Mouse (Mus musculus): ENCODE data around the gene Bloc1s1. TPM values are rescaled to one million over a fixed set of nuclear protein-coding genes. Genes with fewer than 3 reads are reported as not detected.

The Bloc1s1 gene
- total RNA-seq, 1 experiment = 90.0 TPM

DNA sequence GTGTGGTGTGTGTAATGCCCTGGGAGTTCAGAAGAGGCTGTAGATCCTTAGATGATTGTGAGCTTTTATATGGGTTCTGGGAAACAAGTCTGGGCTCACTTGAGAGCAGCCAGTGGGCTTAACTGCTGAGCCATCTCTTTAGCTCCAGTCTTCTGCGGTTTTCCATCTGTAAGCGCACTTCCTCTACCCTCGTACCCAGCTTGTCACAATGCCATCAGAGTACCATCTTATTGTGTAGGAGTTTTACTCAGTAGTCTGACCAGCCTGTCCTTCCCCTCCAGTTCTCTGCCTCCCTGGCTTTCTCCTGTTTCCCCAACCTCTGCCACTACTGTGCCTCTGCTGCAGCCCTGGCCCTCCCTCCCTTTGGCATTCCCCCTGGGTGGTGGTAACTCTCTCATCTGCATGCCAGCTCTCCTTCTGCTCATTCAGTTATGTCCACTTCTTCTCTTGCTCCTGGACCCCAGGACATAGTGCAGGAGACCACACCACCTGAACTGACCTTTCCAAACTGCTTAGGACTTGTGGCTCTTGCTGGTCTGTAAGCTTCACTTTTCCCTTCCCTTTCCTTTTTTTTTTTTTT, 21.3 kb downstream of the Bloc1s1 start:
- no peaks in the 10 kb centered on the region for H3K36me3 ChIP-seq (ENCODE audit: control insufficient read depth, insufficient read depth, low read length, poor library complexity, severe bottlenecking)
- H3K4me1 ChIP-seq (ENCODE audit: control insufficient read depth in 2 of 2, insufficient read depth in 2 of 2, low read length in 2 of 2, poor library complexity in 1 of 2) = peaks cover 0 to 2% of the 10 kb centered on the region in 2 experiments; a peak in 2 of 4 replicates
- DNase-seq (ENCODE audit: low read depth, low spot score) = no peak
- no peaks in the 10 kb centered on the region for H3K9me3 ChIP-seq (ENCODE audit: control insufficient read depth, insufficient read depth, low read depth, low read length)
- no peak overlapping the region for H3K9ac ChIP-seq (ENCODE audit: insufficient read depth, low read depth, low read length, poor library complexity, severe bottlenecking)
- TF ChIP-seq HCFC1 (IDR thresholded peaks at IDR 0.05; ENCODE audit: borderline replicate concordance, insufficient read depth, low read length) (no peak), ZC3H11A (IDR thresholded peaks at IDR 0.05; ENCODE audit: borderline replicate concordance, low read depth, low read length) (no peak), ZNF384 (IDR thresholded peaks at IDR 0.05; ENCODE audit: low read depth, low read length) (no peak)
- in situ Hi-C loops (cut with MboI; ENCODE audit: low sequenced_read_pairs in 2 of 2, unreplicated experiment in 2 of 2) = no loop called here
- no peak overlapping the region for H3K27ac ChIP-seq (ENCODE audit: insufficient read depth, low read depth, low read length, poor library complexity, severe bottlenecking)
- no peak overlapping the region for H3K4me3 ChIP-seq (ENCODE audit: insufficient read depth in 1 of 2, low read depth in 1 of 2, low read length in 2 of 2, poor library complexity in 1 of 2, severe bottlenecking in 1 of 2)

DNA sequence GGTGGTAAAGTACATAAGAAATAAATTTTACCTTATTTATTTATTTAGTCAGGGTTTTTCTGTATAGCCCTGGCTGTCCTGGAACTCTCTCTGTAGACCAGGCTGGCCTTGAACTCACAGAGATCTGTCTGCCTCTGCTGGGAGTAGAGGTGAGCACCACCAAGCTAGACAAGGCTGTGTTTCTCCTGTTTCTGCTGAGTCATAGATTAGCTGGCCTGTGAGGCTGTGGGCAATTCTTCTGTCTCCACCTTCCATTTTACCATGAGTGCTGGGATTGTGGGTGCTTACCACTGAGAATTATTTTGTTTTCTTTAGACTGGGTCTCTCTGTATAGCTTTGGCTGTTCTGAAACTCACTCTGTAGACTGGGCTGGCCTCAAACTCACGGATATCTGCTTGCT, 22.4 kb downstream of the Bloc1s1 start:
- Histone ChIP-seq H3K27ac (ENCODE audit: insufficient read depth, low read depth, low read length, poor library complexity, severe bottlenecking) (peak overlapping the region; percentile 79; the same call in 1 of the 2 replicates), H3K9me3 (ENCODE audit: control insufficient read depth, insufficient read depth, low read depth, low read length) (no peaks in the 10 kb centered on the region)
- no peak for DNase-seq (ENCODE audit: low read depth, low spot score)

DNA sequence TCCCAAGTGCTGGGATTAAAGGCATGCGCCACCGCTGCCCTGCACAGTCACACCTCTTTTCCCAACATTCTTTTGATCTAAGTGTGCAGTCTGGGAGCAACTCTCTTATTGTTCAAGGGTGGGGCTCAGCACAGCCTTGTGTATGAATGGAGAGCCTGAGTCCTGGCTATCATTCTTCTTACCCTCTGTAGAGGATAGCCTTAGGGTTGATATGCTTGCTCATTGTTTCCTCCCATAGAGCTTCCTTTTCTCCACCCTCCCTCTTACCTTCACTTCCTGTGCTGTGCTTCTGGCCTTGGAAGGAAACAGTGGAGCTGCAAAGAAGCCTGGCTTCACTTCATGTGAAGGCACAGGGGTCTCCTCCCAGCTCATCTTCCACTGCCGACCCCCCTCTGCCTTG, 23.1 kb downstream of the Bloc1s1 start, which contains the start of gene Cd63:
Gene Cd63, plus strand, starts transcription at position 292 of the 400 bp plus-strand sequence.
- Histone ChIP-seq H3K4me3 (ENCODE audit: insufficient read depth in 1 of 2, low read depth in 1 of 2, low read length in 2 of 2, poor library complexity in 1 of 2, severe bottlenecking in 1 of 2) (peak within 1 kb of the TSS in 1 of 2 experiments; percentile 51; a peak in 2 of 4 replicates), H3K4me1 (ENCODE audit: control insufficient read depth in 2 of 2, insufficient read depth in 2 of 2, low read length in 2 of 2, poor library complexity in 1 of 2) (peaks cover 0 to 6% of the 10 kb centered on the region in 2 experiments; a peak in 1 of 4 replicates), H3K27ac (ENCODE audit: insufficient read depth, low read depth, low read length, poor library complexity, severe bottlenecking) (peak within 1 kb of the TSS; percentile 79; the same call in 1 of the 2 replicates), H3K9me3 (ENCODE audit: control insufficient read depth, insufficient read depth, low read depth, low read length) (no peaks in the 10 kb centered on the region), H3K9ac (ENCODE audit: insufficient read depth, low read depth, low read length, poor library complexity, severe bottlenecking) (peak within 1 kb of the TSS; percentile 66), H3K36me3 (ENCODE audit: control insufficient read depth, insufficient read depth, low read length, poor library complexity, severe bottlenecking) (no peaks in the 10 kb centered on the region)
- TF ChIP-seq ZNF384 (IDR thresholded peaks at IDR 0.05; ENCODE audit: low read depth, low read length) (no peak), CHD2 (IDR thresholded peaks at IDR 0.05; ENCODE audit: low read depth, low read length) (no peak), HCFC1 (IDR thresholded peaks at IDR 0.05; ENCODE audit: borderline replicate concordance, insufficient read depth, low read length) (no peak), ZC3H11A (IDR thresholded peaks at IDR 0.05; ENCODE audit: borderline replicate concordance, low read depth, low read length) (no peak), MAFK (IDR thresholded peaks at IDR 0.05; ENCODE audit: insufficient read depth, low read depth, low read length) (no peak)
- in situ Hi-C loops (cut with MboI; ENCODE audit: low sequenced_read_pairs in 2 of 2, unreplicated experiment in 2 of 2) = no loop called here
- peak; percentile 62 for DNase-seq (ENCODE audit: low read depth, low spot score)

More for the DNA sequence above, 22.4 kb downstream of the Bloc1s1 start:
- Histone ChIP-seq H3K4me3 (ENCODE audit: insufficient read depth in 1 of 2, low read depth in 1 of 2, low read length in 2 of 2, poor library complexity in 1 of 2, severe bottlenecking in 1 of 2) (no peak overlapping the region), H3K9ac (ENCODE audit: insufficient read depth, low read depth, low read length, poor library complexity, severe bottlenecking) (peak overlapping the region; percentile 46; the same call in 1 of the 2 replicates), H3K36me3 (ENCODE audit: control insufficient read depth, insufficient read depth, low read length, poor library complexity, severe bottlenecking) (no peaks in the 10 kb centered on the region), H3K4me1 (ENCODE audit: control insufficient read depth in 2 of 2, insufficient read depth in 2 of 2, low read length in 2 of 2, poor library complexity in 1 of 2) (peaks cover 0 to 5% of the 10 kb centered on the region in 2 experiments; a peak in 2 of 4 replicates)
- TF ChIP-seq ZNF384 (IDR thresholded peaks at IDR 0.05; ENCODE audit: low read depth, low read length) (no peak), MAFK (IDR thresholded peaks at IDR 0.05; ENCODE audit: insufficient read depth, low read depth, low read length) (peak; percentile 63; the same call in 1 of the 2 replicates), CHD2 (IDR thresholded peaks at IDR 0.05; ENCODE audit: low read depth, low read length) (no peak)
- in situ Hi-C loops (cut with MboI; ENCODE audit: low sequenced_read_pairs in 2 of 2, unreplicated experiment in 2 of 2) = no loop called here

DNA sequence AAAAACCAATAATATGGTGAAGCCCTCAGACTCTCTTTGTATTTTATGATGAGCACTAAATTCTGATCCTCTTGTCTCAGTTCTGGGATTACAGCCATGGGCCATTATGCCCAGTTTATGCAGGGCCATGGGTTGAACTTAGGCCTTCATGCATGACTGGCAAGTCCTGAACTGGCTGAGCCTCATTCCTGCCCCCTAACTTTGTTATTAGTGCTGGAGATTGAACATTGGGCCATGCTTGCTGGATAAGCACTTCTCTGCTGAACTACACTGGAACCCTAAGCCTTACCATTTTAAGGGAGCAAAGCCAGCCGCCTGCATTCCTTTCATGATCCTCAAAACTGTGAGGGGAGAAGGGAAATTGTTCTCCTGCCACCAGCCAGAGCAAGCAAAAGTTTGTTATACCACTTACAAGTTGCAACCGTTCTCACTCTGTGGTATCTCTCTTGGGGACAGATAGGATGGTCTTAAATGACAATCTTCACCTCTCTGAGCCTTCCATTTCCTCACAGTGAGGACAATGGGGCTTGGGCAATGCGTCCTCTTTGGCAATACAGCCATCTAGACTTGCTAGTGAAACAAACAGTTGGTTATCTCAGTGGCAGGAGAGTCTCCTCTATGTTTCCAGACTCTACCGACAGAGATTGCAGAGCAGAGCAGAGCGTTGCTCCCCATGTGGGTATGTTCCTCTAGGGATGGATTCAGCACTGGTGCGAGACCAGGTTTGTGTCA, 23.9 kb downstream of the Bloc1s1 start:
- no peak overlapping the region for H3K9ac ChIP-seq (ENCODE audit: insufficient read depth, low read depth, low read length, poor library complexity, severe bottlenecking)
- no peak for DNase-seq (ENCODE audit: low read depth, low spot score)
- H3K4me3 ChIP-seq (ENCODE audit: insufficient read depth in 1 of 2, low read depth in 1 of 2, low read length in 2 of 2, poor library complexity in 1 of 2, severe bottlenecking in 1 of 2) = no peak overlapping the region
- TF ChIP-seq HCFC1 (IDR thresholded peaks at IDR 0.05; ENCODE audit: borderline replicate concordance, insufficient read depth, low read length) = no peak
- peak overlapping the region; percentile 68; the same call in 1 of the 2 replicates for H3K27ac ChIP-seq (ENCODE audit: insufficient read depth, low read depth, low read length, poor library complexity, severe bottlenecking)
- no peaks in the 10 kb centered on the region for H3K36me3 ChIP-seq (ENCODE audit: control insufficient read depth, insufficient read depth, low read length, poor library complexity, severe bottlenecking)
- H3K9me3 ChIP-seq (ENCODE audit: control insufficient read depth, insufficient read depth, low read depth, low read length) = no peaks in the 10 kb centered on the region
- peaks cover 0 to 6% of the 10 kb centered on the region in 2 experiments; a peak in 1 of 4 replicates for H3K4me1 ChIP-seq (ENCODE audit: control insufficient read depth in 2 of 2, insufficient read depth in 2 of 2, low read length in 2 of 2, poor library complexity in 1 of 2)
- in situ Hi-C loops (cut with MboI; ENCODE audit: low sequenced_read_pairs in 2 of 2, unreplicated experiment in 2 of 2) = loop anchor here in 1 of 2 experiments (10.0 kb wide), 1 partner anchor 165 kb away; no protein-coding TSS in a partner anchor

All from ES-E14 (cell line).